Mouse (Mus musculus): Measurements from ENCODE around the gene Otc. TPM values are rescaled to one million over a fixed set of nuclear protein-coding genes. Genes with fewer than 3 reads are reported as not detected.

Otc gene
- polyA plus RNA-seq (2012; ENCODE audit: low replicate concordance), result not detected in 2 replicates

GRCm38 (mm10) chrX:10251852-10252504, at the start of gene Otc:
TSS of gene Otc (plus strand) at chrX:10252305.

GRCm38 (mm10) chrX:10216410-10216949, 35.6 kb upstream of the Otc start, which contains the start of gene Rpgr:
TSS of gene Rpgr (minus strand) at chrX:10216920.

Other genes starting within 250 kb of the Otc start
- not detected in 2 replicates for gene Srpx, start 134.6 kb upstream of the Otc start, polyA plus RNA-seq (2012; ENCODE audit: low replicate concordance)
- gene Rpgr, start 35.4 kb upstream of the Otc start, polyA plus RNA-seq (2012; ENCODE audit: low replicate concordance), result 0.22 and 0.54 TPM in 2 replicates
- 1.1 TPM in 1 of 2 replicates, not detected in the other for gene Tspan7, start 232.9 kb downstream of the Otc start, polyA plus RNA-seq (2012; ENCODE audit: low replicate concordance)

Measured in hematopoietic multipotent progenitor cell, adult 10-12 weeks (in vitro differentiated cells).